Mouse (Mus musculus): ENCODE measurements around the gene Gm14296.
"Not testable (repeated sequence)": the region's sequence is repeated elsewhere in the genome, so short reads cannot be mapped to it uniquely, and the experiment has no call there.

Gene Gm14296

DNA sequence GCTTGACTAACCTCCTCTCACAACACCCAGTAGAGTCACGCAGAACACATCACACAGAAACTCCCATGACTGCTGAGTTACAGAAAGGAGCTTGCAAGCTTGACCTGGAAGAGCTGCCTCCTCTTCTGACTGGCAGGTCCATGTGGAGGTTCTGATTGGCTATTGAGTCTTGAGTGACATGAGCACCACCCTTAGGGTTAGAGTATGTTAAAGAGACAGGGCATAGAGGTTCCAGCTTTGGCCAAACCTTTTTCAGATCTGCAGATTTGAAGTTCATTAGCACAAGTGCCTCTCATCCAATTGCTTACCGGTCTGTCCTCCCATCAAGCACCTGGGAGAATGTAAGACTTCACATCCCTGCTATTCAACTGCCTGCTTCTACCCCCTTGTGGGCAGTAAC lies at the start of gene Gm14296:
Gm14296 (minus strand) TSS at position 101 of the 400 bp plus-strand sequence.
- not testable (repeated sequence) for DNase-seq (ENCODE audit: low spot score in 2 of 2)

DNA sequence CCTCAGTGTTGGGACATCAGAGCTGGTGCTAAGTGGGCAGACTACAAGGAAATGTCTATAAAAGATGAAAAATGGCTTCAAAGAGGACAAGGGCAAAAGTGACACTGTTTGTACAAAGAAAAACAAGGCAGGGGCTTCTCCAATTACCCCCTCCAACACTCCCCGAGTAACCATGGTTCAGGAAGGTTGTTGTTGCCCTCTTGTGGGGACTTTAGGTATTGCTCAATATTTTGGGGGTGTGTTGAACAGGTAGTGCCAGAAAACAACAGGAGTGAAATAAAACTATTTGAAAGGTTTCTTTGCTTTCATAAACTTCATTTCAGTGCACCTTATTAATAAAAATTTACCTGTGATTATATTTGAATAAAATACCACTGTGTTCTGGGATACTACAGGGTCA lies 22.1 kb downstream of the Gm14296 start:
- DNase-seq (ENCODE audit: low spot score in 2 of 2): not testable (repeated sequence)
